Mouse (Mus musculus): ENCODE data around the gene Rspry1. TPM values are rescaled to one million over a fixed set of nuclear protein-coding genes. Genes with fewer than 3 reads are reported as not detected.

Rspry1 gene
- total RNA-seq, 2 experiments from 2014 or later: 25.8 to 26.1 TPM

GRCm38 (mm10) chr8:94634211-94634610 lies 32.5 kb downstream of the Rspry1 start:
- TF ChIP-seq CTCF (conservative IDR thresholded peaks at IDR 0.05): no peak
- Histone ChIP-seq H3K27ac (no peak overlapping the region), H3K4me3 (no peak overlapping the region)
- no peak for DNase-seq (ENCODE audit: low spot score in 2 of 2)

GRCm38 (mm10) chr8:94641183-94641582 lies 39.4 kb downstream of the Rspry1 start:
- TF ChIP-seq CTCF (conservative IDR thresholded peaks at IDR 0.05): no peak
- no peak overlapping the region for H3K4me3 ChIP-seq

GRCm38 (mm10) chr8:94641938-94642337 lies 40.2 kb downstream of the Rspry1 start:
- no peak for DNase-seq (ENCODE audit: low spot score in 2 of 2)
- Histone ChIP-seq H3K4me3 (no peak overlapping the region), H3K27ac (no peak overlapping the region)
- peak; percentile 54 for TF ChIP-seq CTCF (conservative IDR thresholded peaks at IDR 0.05)

More at GRCm38 (mm10) chr8:94641183-94641582, 39.4 kb downstream of the Rspry1 start:
- no peak overlapping the region for H3K27ac ChIP-seq
- DNase-seq (ENCODE audit: low spot score in 2 of 2): no peak

- TF ChIP-seq CTCF (conservative IDR thresholded peaks at IDR 0.05): no peak
- Histone ChIP-seq H3K4me3 (no peak overlapping the region), H3K27ac (no peak overlapping the region)
- no peak for DNase-seq (ENCODE audit: low spot score in 2 of 2)
Observed at GRCm38 (mm10) chr8:94645202-94645601, 43.5 kb downstream of the Rspry1 start.

- Histone ChIP-seq H3K27ac (no peak overlapping the region), H3K4me3 (no peak overlapping the region)
- DNase-seq (ENCODE audit: low spot score in 2 of 2): no peak
- TF ChIP-seq CTCF (conservative IDR thresholded peaks at IDR 0.05): no peak
Observed at GRCm38 (mm10) chr8:94646165-94646564, 44.4 kb downstream of the Rspry1 start.

- no peak for DNase-seq (ENCODE audit: low spot score in 2 of 2)
- Histone ChIP-seq H3K4me3 (no peak overlapping the region), H3K27ac (no peak overlapping the region)
- no peak for TF ChIP-seq CTCF (conservative IDR thresholded peaks at IDR 0.05)
Observed at GRCm38 (mm10) chr8:94649496-94649895, 47.8 kb downstream of the Rspry1 start.

- DNase-seq (ENCODE audit: low spot score in 2 of 2): no peak
- no peak overlapping the region for H3K27ac ChIP-seq
- no peak for TF ChIP-seq CTCF (conservative IDR thresholded peaks at IDR 0.05)
- H3K4me3 ChIP-seq: no peak overlapping the region
Observed at GRCm38 (mm10) chr8:94652951-94653350, 51.2 kb downstream of the Rspry1 start.

- no peak for TF ChIP-seq CTCF (conservative IDR thresholded peaks at IDR 0.05)
- Histone ChIP-seq H3K4me3 (no peak overlapping the region), H3K27ac (no peak overlapping the region)
- DNase-seq (ENCODE audit: low spot score in 2 of 2): no peak
Observed at GRCm38 (mm10) chr8:94654994-94655393, 53.3 kb downstream of the Rspry1 start.

- no peak for DNase-seq (ENCODE audit: low spot score in 2 of 2)
- no peak overlapping the region for H3K27ac ChIP-seq
- no peak overlapping the region for H3K4me3 ChIP-seq
- TF ChIP-seq CTCF (conservative IDR thresholded peaks at IDR 0.05): peak; percentile 61
Observed at GRCm38 (mm10) chr8:94658031-94658430, 56.3 kb downstream of the Rspry1 start.

- DNase-seq (ENCODE audit: low spot score in 2 of 2): no peak
- Histone ChIP-seq H3K27ac (no peak overlapping the region), H3K4me3 (no peak overlapping the region)
- no peak for TF ChIP-seq CTCF (conservative IDR thresholded peaks at IDR 0.05)
Observed at GRCm38 (mm10) chr8:94660418-94660817, 58.7 kb downstream of the Rspry1 start.

- DNase-seq (ENCODE audit: low spot score in 2 of 2): no peak
- no peak overlapping the region for H3K4me3 ChIP-seq
- no peak for TF ChIP-seq CTCF (conservative IDR thresholded peaks at IDR 0.05)
- H3K27ac ChIP-seq: no peak overlapping the region
Observed at GRCm38 (mm10) chr8:94664722-94665121, 63.0 kb downstream of the Rspry1 start.

GRCm38 (mm10) chr8:94666456-94667308 lies 64.9 kb downstream of the Rspry1 start, which contains the start of gene Arl2bp:
TSS of gene Arl2bp (plus strand) at chr8:94666600.
- H3K27ac ChIP-seq: peak within 1 kb of the TSS; percentile 96
- peak within 1 kb of the TSS; percentile 69 for H3K4me3 ChIP-seq
- peak; percentile 91 to 95 for DNase-seq (ENCODE audit: low spot score in 2 of 2)
- TF ChIP-seq CTCF (conservative IDR thresholded peaks at IDR 0.05): no peak

- no peak for TF ChIP-seq CTCF (conservative IDR thresholded peaks at IDR 0.05)
- Histone ChIP-seq H3K27ac (peak overlapping the region; percentile 77), H3K4me3 (no peak overlapping the region)
- DNase-seq (ENCODE audit: low spot score in 2 of 2): no peak
Observed at GRCm38 (mm10) chr8:94674384-94674783, 72.6 kb downstream of the Rspry1 start.

GRCm38 (mm10) chr8:94675923-94676322 lies 74.2 kb downstream of the Rspry1 start:
- peak overlapping the region; percentile 92; the same call in 1 of the 2 replicates for H3K27ac ChIP-seq
- TF ChIP-seq CTCF (conservative IDR thresholded peaks at IDR 0.05): no peak
- H3K4me3 ChIP-seq: no peak overlapping the region
- DNase-seq (ENCODE audit: low spot score in 2 of 2): no peak
